In genomic region chr4:68953667-68954321, GRCm38 (mm10) we compare ENCODE assay signal across 8 mouse cellular contexts. TPM values are rescaled to one million over a fixed set of nuclear protein-coding genes. Genes with fewer than 3 reads are reported as not detected.
A peak's percentile ranks its signal among the peaks of the same experiment; 100 is the strongest.
DNase-seq lines count a peak whose midpoint lies in the region; ATAC-seq and TF ChIP-seq lines count a peak whose summit lies in the region.

No protein-coding gene starts in this region.

- H3K4me3 ChIP-seq in heart, embryonic 13.5 days: peak overlapping the region; percentile 61
- H3K4me3 ChIP-seq in testis, adult 2 months (ENCODE audit: control insufficient read depth, low read depth, low read length): peak overlapping the region; percentile 33
- H3K4me3 ChIP-seq in limb, embryonic 11.5 days (ENCODE audit: low read depth, low read length): peak overlapping the region; percentile 44
- peak overlapping the region; percentile 62 for H3K4me3 ChIP-seq in stomach, embryonic 16.5 days (replicated peaks; ENCODE audit: low read length)

- H3K36me3 ChIP-seq in heart, embryonic 13.5 days: no peaks in the 10 kb centered on the region
- H3K36me3 ChIP-seq in testis, adult 2 months (ENCODE audit: control insufficient read depth, insufficient read depth, low read length): no peaks in the 10 kb centered on the region
- H3K36me3 ChIP-seq in limb, embryonic 11.5 days (ENCODE audit: control insufficient read depth, insufficient read depth, low read length): no peaks in the 10 kb centered on the region
- H3K36me3 ChIP-seq in stomach, embryonic 16.5 days (ENCODE audit: control insufficient read depth, insufficient read depth, low read length): no peaks in the 10 kb centered on the region

- no peak for DNase-seq in heart, postnatal 10 days
- DNase-seq in testis, postnatal 10 days (ENCODE audit: low spot score): no peak
- peak; percentile 35 for DNase-seq in limb, embryonic 11.5 days (ENCODE audit: low spot score)
- no peak for DNase-seq in adrenal gland, adult 2 months
- no peak for DNase-seq in lung, adult 18-20 months

- H3K4me2 ChIP-seq in heart, embryonic 13.5 days: peak overlapping the region; percentile 86
- H3K4me2 ChIP-seq in limb, embryonic 11.5 days (ENCODE audit: low read depth, severe bottlenecking): peak overlapping the region; percentile 81
- H3K4me2 ChIP-seq in stomach, embryonic 16.5 days (ENCODE audit: low read depth, low read length): peak overlapping the region; percentile 82

- H3K27ac ChIP-seq in heart, embryonic 13.5 days (replicated peaks): no peak overlapping the region
- no peak overlapping the region for H3K27ac ChIP-seq in testis, adult 2 months (ENCODE audit: control insufficient read depth, insufficient read depth, low read depth, low read length)
- no peak overlapping the region for H3K27ac ChIP-seq in limb, embryonic 11.5 days (replicated peaks; ENCODE audit: low read depth, low read length)
- H3K27ac ChIP-seq in stomach, embryonic 16.5 days (ENCODE audit: low read length): no peak overlapping the region

- intact Hi-C loops in heart, postnatal 10 days (cut with DNase I): no loop called here

- peaks cover 39% of the 10 kb centered on the region for H3K27me3 ChIP-seq in heart, embryonic 13.5 days (replicated peaks)
- no peaks in the 10 kb centered on the region for H3K27me3 ChIP-seq in testis, adult 2 months (ENCODE audit: control insufficient read depth, insufficient read depth, low read length)
- H3K27me3 ChIP-seq in limb, embryonic 11.5 days (ENCODE audit: control insufficient read depth, insufficient read depth, low read length): peaks cover 20% of the 10 kb centered on the region
- peaks cover 15% of the 10 kb centered on the region for H3K27me3 ChIP-seq in stomach, embryonic 16.5 days (ENCODE audit: control insufficient read depth, insufficient read depth, low read length)

- no peak for ATAC-seq in heart, embryonic 13.5 days (ENCODE audit: extremely low read depth, insufficient number of reproducible peaks, low FRiP score, low TSS enrichment)
- peak; percentile 41 for ATAC-seq in limb, embryonic 11.5 days (ENCODE audit: insufficient number of reproducible peaks, low FRiP score, low TSS enrichment, low read depth)
- ATAC-seq in stomach, embryonic 16.5 days (ENCODE audit: insufficient read depth, low FRiP score): peak; percentile 40; the same call in 1 of the 2 replicates

- TF ChIP-seq POLR2A in testis, adult 2 months (IDR thresholded peaks at IDR 0.05; ENCODE audit: control insufficient read depth, low read depth, low read length): no peak

- H3K9me3 ChIP-seq in heart, embryonic 13.5 days: no peaks in the 10 kb centered on the region
- no peaks in the 10 kb centered on the region for H3K9me3 ChIP-seq in limb, embryonic 11.5 days (ENCODE audit: control insufficient read depth, low read length)
- no peaks in the 10 kb centered on the region for H3K9me3 ChIP-seq in stomach, embryonic 16.5 days (replicated peaks; ENCODE audit: control insufficient read depth, low read length)

- peak overlapping the region; percentile 65 for H3K9ac ChIP-seq in heart, embryonic 13.5 days
- no peak overlapping the region for H3K9ac ChIP-seq in limb, embryonic 11.5 days (ENCODE audit: low read length)
- H3K9ac ChIP-seq in stomach, embryonic 16.5 days (ENCODE audit: low read length): peak overlapping the region; percentile 60

- no peak for TF ChIP-seq CTCF in testis, adult 2 months (IDR thresholded peaks at IDR 0.05; ENCODE audit: control insufficient read depth, insufficient read depth, insufficient replicate concordance, low read depth, low read length)

- WGBS in heart, embryonic 13.5 days: under 1% methylated on average over 40 of the region's 40 CpGs
- under 1% methylated on average over 39 of the region's 40 CpGs for WGBS in limb, embryonic 11.5 days
- under 1% methylated on average over 40 of the region's 40 CpGs for WGBS in stomach, embryonic 16.5 days

- H3K4me1 ChIP-seq in heart, embryonic 13.5 days: peaks cover 9% of the 10 kb centered on the region; the same call in 1 of the 2 replicates
- H3K4me1 ChIP-seq in testis, adult 2 months (ENCODE audit: control insufficient read depth, insufficient read depth, low read length): peaks cover 5% of the 10 kb centered on the region
- no peaks in the 10 kb centered on the region for H3K4me1 ChIP-seq in limb, embryonic 11.5 days (ENCODE audit: control insufficient read depth, insufficient read depth, low read length)
- H3K4me1 ChIP-seq in stomach, embryonic 16.5 days (ENCODE audit: control insufficient read depth, insufficient read depth, low read length): peaks cover 5% of the 10 kb centered on the region

RNA-seq across cellular contexts. Expression of gene Brinp1, which starts 0.4 kb away (rescaled TPM):
- polyA plus RNA-seq in heart, embryonic 13.5 days (2015; fragmentation: Nextera tagmentation; extraction: Ambion mirVana): 3.3 and 4.3 TPM in 2 replicates
- total RNA-seq in heart, postnatal 10 days (2021): under 1 TPM; 0.12 to 0.30 TPM
- polyA plus RNA-seq in testis, adult 2 months (2012; rRNA removed): 0.23 and 0.30 TPM in 2 replicates
- 2.4 and 3.3 TPM in 2 replicates for polyA plus RNA-seq in limb, embryonic 11.5 days (2014; fragmentation: Nextera tagmentation; extraction: Ambion mirVana)
- 5.7 and 6.6 TPM in 2 replicates for polyA plus RNA-seq in stomach, embryonic 16.5 days (2015; fragmentation: Nextera tagmentation; extraction: Ambion mirVana)
- 1 to 10 TPM; 1.4 to 2.0 TPM for total RNA-seq in adrenal gland, adult 2 months (2021)
- polyA plus RNA-seq in adrenal gland, adult 2 months (2012; rRNA removed): 0.41 and 0.42 TPM in 2 replicates
